Comparison of ENCODE assay signal across 10 mouse cellular contexts in the genomic region with DNA sequence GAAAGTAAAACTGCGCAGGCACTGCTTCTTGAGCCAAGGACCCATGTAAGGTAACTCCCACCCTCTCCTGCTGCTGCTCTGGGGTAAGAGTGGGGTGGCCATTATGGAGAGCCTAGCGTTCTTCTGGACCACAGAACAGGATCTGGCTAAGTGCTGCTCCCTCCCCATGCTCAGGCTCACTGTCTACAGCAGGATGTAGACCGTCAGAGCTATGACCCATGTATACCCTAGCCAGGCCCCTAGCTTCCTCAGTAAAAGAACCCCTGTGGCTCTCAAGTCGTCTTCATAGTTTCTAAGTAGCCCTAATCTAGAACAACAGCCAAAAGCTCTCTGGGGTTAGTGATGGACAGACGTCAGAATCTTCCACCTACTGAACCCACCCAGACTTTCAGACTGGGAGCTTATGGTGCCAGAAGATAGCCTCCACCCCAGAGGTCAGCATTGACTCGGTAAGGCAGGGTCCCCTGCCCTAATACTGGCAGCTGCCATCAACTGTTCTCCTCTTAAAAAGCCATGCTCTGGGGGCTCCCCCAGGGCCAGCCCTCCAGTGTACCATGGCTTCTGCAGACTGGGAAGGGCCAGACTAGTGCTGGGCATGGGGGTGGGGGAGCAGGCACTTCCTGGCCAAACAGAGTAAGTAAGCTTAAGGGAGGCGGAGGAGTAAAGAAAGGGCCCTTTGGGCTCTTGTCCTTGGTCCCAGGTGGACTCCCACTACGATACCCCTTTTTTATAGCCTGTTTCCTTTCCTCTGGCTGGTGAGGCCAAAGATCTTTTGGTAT. TPM values are rescaled to one million over a fixed set of nuclear protein-coding genes. Genes with fewer than 3 reads are reported as not detected.
DNase-seq lines count a peak whose midpoint lies in the region; ATAC-seq and TF ChIP-seq lines count a peak whose summit lies in the region.
"Had no signal": no experiment of that assay in that cellular context is flagged by ENCODE, and none has a peak within 500 bp of the region (broad histone marks: within the 10 kb centered on the region; RNA-seq: fewer than 3 reads in every experiment).

No protein-coding gene starts in this region.

- no peak overlapping the region for H3K4me3 ChIP-seq in layer of hippocampus, adult 2 months
- H3K4me3 ChIP-seq in cerebellum, adult 2 months (replicated peaks; ENCODE audit: insufficient read depth, low read depth, low read length): no peak overlapping the region

- no peak for DNase-seq in layer of hippocampus, adult 2 months (ENCODE audit: low spot score in 2 of 2)
- DNase-seq in layer of hippocampus, adult 18-20 months (ENCODE audit: low spot score in 2 of 2): no peak
- DNase-seq in T-cell, adult 2 months (ENCODE audit: low spot score): peak; percentile 21
- no peak for DNase-seq in cerebellum, adult 9-10 months
- DNase-seq in cerebellum, adult 2 months: no peak
- no peak for DNase-seq in embryo, embryonic 10.5 days (ENCODE audit: low spot score)
- DNase-seq: gastrocnemius, postnatal 36 days; right cerebral cortex, postnatal 14 days had no signal

- peak overlapping the region; percentile 82 for H3K27ac ChIP-seq in layer of hippocampus, adult 2 months
- no peak overlapping the region for H3K27ac ChIP-seq in cerebellum, adult 2 months (ENCODE audit: insufficient read depth, low read length)

- TF ChIP-seq CTCF in layer of hippocampus, adult 2 months (conservative IDR thresholded peaks at IDR 0.05): no peak
- no peak for TF ChIP-seq CTCF in cerebellum, adult 2 months (IDR thresholded peaks at IDR 0.05; ENCODE audit: borderline replicate concordance, insufficient read depth, low read depth, low read length)

- no peak for TF ChIP-seq POLR2A in cerebellum, adult 2 months (IDR thresholded peaks at IDR 0.05; ENCODE audit: borderline replicate concordance, insufficient read depth, low read length)

- WGBS in cerebellum, adult 2 months: 74% methylated on average over 8 of the region's 8 CpGs

- no peaks in the 10 kb centered on the region for H3K27me3 ChIP-seq in cerebellum, adult 2 months (ENCODE audit: control insufficient read depth, insufficient read depth, low read length)

- H3K4me1 ChIP-seq in cerebellum, adult 2 months (ENCODE audit: control insufficient read depth, insufficient read depth, low read length): peaks cover 9% of the 10 kb centered on the region

- peak; percentile 36 to 59; a peak in 3 of 4 replicates for ATAC-seq in hematopoietic stem cell, adult 5-6 weeks (replicated peaks in 1 of 2; ENCODE audit: insufficient read depth in 1 of 2, low FRiP score in 2 of 2, low TSS enrichment in 1 of 2, low read depth in 1 of 2, poor library complexity in 2 of 2, severe bottlenecking in 2 of 2)
- ATAC-seq in megakaryocyte-erythroid progenitor cell, adult 5-6 weeks (replicated peaks; ENCODE audit: low FRiP score, low TSS enrichment, poor library complexity, severe bottlenecking): 0 out of 2 replicates have a peak, but pooled peaks have one; percentile 3

RNA-seq across cellular contexts. Expression of gene Rcor2, which starts 27.2 kb away (rescaled TPM):
- 10 to 100 TPM; 17.0 to 18.2 TPM for total RNA-seq in layer of hippocampus, adult 2 months (2021)
- total RNA-seq in layer of hippocampus, adult 18-20 months (2021): 10 to 100 TPM; 12.7 to 13.9 TPM
- 19.1 and 20.6 TPM in 2 replicates for total RNA-seq in hematopoietic stem cell, adult 5-6 weeks (2017)
- total RNA-seq in megakaryocyte-erythroid progenitor cell, adult 5-6 weeks (2014; fragmentation: Nextera tagmentation): 5.0 and 5.4 TPM in 2 replicates
- 4.0 and 19.5 TPM in 2 replicates for total RNA-seq in megakaryocyte-erythroid progenitor cell, adult 5-6 weeks (2017)
- polyA plus RNA-seq in cerebellum, adult 2 months (2012; rRNA removed): 8.7 and 9.2 TPM in 2 replicates

RNA-seq across cellular contexts. Expression of gene Mark2, which starts 47.4 kb away (rescaled TPM):
- total RNA-seq in layer of hippocampus, adult 2 months (2021): 100 to 1,000 TPM; 119 to 127 TPM
- total RNA-seq in layer of hippocampus, adult 18-20 months (2021): 100 to 1,000 TPM; 114 to 118 TPM
- 16.8 and 26.6 TPM in 2 replicates for total RNA-seq in hematopoietic stem cell, adult 5-6 weeks (2017)
- total RNA-seq in megakaryocyte-erythroid progenitor cell, adult 5-6 weeks (2014; fragmentation: Nextera tagmentation): 57.1 and 106 TPM in 2 replicates
- 14.6 and 28.7 TPM in 2 replicates for total RNA-seq in megakaryocyte-erythroid progenitor cell, adult 5-6 weeks (2017)
- 75.3 and 76.2 TPM in 2 replicates for polyA plus RNA-seq in cerebellum, adult 2 months (2012; rRNA removed)

RNA-seq across cellular contexts. Expression of gene Naa40, which starts 53.3 kb away (rescaled TPM):
- 10 to 100 TPM; 34.2 to 38.1 TPM for total RNA-seq in layer of hippocampus, adult 2 months (2021)
- 10 to 100 TPM; 28.5 to 29.8 TPM for total RNA-seq in layer of hippocampus, adult 18-20 months (2021)
- 39.5 and 43.1 TPM in 2 replicates for total RNA-seq in hematopoietic stem cell, adult 5-6 weeks (2017)
- 66.8 and 78.6 TPM in 2 replicates for total RNA-seq in megakaryocyte-erythroid progenitor cell, adult 5-6 weeks (2014; fragmentation: Nextera tagmentation)
- 45.4 and 49.0 TPM in 2 replicates for total RNA-seq in megakaryocyte-erythroid progenitor cell, adult 5-6 weeks (2017)
- 44.8 and 46.2 TPM in 2 replicates for polyA plus RNA-seq in cerebellum, adult 2 months (2012; rRNA removed)
